Mouse (Mus musculus): ENCODE results near the gene Fbxo45.
A peak's percentile ranks its signal among the peaks of the same experiment; 100 is the strongest.
"Not testable (repeated sequence)": the region's sequence is repeated elsewhere in the genome, so short reads cannot be mapped to it uniquely, and the experiment has no call there.

Gene Fbxo45

DNA sequence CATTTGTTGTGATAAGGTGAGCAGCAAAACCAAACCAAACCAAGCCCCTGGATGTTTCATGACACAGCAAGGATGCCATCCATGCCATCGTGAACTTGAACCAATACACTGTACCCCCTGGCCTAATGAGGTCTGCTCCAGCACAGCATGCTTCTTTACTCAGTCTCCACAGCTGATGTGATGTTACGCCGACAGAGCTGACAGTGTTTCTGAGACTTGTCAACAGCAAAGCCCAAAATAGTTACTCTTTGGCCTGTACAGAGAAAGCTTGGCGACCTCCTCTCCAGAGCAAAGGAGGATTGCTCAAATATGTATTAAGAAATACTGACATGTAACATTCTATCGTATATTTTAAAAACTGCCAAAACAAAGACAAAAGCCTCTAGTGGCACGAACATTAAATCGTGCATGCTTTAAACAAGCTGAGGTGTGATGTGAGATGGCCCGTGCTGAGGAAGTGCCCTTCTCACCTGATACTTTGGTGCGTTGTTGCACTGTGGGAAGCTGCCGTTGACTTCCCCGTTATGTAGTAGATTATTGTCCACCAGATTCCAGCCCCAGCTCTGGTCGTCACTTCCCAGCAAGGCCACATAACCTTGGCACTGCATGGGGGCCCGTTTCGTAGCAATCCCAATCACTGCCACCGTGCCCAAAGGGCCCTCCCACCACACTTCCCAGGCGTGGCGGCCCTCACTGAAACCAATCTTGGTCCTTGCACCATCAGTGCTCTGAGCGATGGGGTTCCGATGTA, 8.9 kb downstream of the Fbxo45 start:
- Histone ChIP-seq H3K36me3 (ENCODE audit: control insufficient read depth, insufficient read depth, low read length, poor library complexity, severe bottlenecking) (no peaks in the 10 kb centered on the region), H3K27me3 (ENCODE audit: control insufficient read depth, insufficient read depth, low read length, poor library complexity, severe bottlenecking) (no peaks in the 10 kb centered on the region)
- no peak for DNase-seq (ENCODE audit: low read depth, low spot score)

DNA sequence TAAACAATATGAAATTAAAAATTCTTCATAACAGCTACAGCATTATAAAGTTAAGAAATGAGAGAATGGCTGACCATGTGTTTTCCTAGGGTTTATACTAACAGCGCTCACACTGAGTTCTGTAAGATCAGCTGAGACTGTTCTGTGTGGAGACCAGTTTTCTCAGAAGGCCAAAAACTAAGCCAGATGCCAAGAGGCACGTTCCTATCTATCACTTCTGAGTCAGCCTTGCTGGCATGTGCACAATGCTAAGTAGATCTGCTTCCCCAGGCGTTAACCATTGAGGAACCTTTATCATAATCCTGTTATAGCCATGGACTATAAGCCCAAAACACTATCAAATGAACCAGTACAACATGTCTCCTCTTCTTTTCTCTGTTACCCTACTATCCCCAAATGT, 14.9 kb downstream of the Fbxo45 start:
- H3K36me3 ChIP-seq (ENCODE audit: control insufficient read depth, insufficient read depth, low read length, poor library complexity, severe bottlenecking); DNase-seq (ENCODE audit: low read depth, low spot score); H3K27me3 ChIP-seq (ENCODE audit: control insufficient read depth, insufficient read depth, low read length, poor library complexity, severe bottlenecking): not testable (repeated sequence)

GRCm38 (mm10) chr16:32222399-32222798, 24.6 kb downstream of the Fbxo45 start:
- H3K36me3 ChIP-seq (ENCODE audit: control insufficient read depth, insufficient read depth, low read length, poor library complexity, severe bottlenecking): no peaks in the 10 kb centered on the region
- no peaks in the 10 kb centered on the region for H3K27me3 ChIP-seq (ENCODE audit: control insufficient read depth, insufficient read depth, low read length, poor library complexity, severe bottlenecking)
- peak; percentile 15 for DNase-seq (ENCODE audit: low read depth, low spot score)

GRCm38 (mm10) chr16:32221803-32222202, 25.2 kb downstream of the Fbxo45 start:
- H3K27me3 ChIP-seq (ENCODE audit: control insufficient read depth, insufficient read depth, low read length, poor library complexity, severe bottlenecking): no peaks in the 10 kb centered on the region
- no peak for DNase-seq (ENCODE audit: low read depth, low spot score)
- no peaks in the 10 kb centered on the region for H3K36me3 ChIP-seq (ENCODE audit: control insufficient read depth, insufficient read depth, low read length, poor library complexity, severe bottlenecking)

- no peak for DNase-seq (ENCODE audit: low read depth, low spot score)
- no peaks in the 10 kb centered on the region for H3K36me3 ChIP-seq (ENCODE audit: control insufficient read depth, insufficient read depth, low read length, poor library complexity, severe bottlenecking)
- H3K27me3 ChIP-seq (ENCODE audit: control insufficient read depth, insufficient read depth, low read length, poor library complexity, severe bottlenecking): no peaks in the 10 kb centered on the region
Measured at GRCm38 (mm10) chr16:32214804-32215576, 32.0 kb downstream of the Fbxo45 start.

GRCm38 (mm10) chr16:32214156-32214555, 32.8 kb downstream of the Fbxo45 start:
- Histone ChIP-seq H3K27me3 (ENCODE audit: control insufficient read depth, insufficient read depth, low read length, poor library complexity, severe bottlenecking) (no peaks in the 10 kb centered on the region), H3K36me3 (ENCODE audit: control insufficient read depth, insufficient read depth, low read length, poor library complexity, severe bottlenecking) (no peaks in the 10 kb centered on the region)
- no peak for DNase-seq (ENCODE audit: low read depth, low spot score)

DNA sequence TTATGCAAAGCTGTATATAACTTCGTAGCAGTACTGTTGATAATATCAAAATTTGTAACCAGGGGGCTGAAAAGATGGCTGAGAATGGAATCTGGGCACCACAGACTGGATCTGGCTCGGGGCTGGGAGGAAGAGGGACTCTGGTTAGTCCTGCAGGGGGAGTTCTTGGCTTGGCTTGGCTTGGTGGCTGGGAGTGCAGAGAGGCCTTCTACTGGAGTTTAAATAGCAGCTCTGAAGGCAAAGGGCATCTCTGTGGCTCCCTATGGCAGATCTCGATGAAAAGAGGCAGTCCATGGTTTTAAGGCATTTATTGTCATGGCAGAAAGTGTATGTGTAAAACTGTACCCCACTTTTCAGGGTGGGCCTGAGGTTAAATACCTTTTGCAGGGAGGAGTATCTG, 42.1 kb downstream of the Fbxo45 start:
- no peaks in the 10 kb centered on the region for H3K36me3 ChIP-seq (ENCODE audit: control insufficient read depth, insufficient read depth, low read length, poor library complexity, severe bottlenecking)
- DNase-seq (ENCODE audit: low read depth, low spot score): no peak
- no peaks in the 10 kb centered on the region for H3K27me3 ChIP-seq (ENCODE audit: control insufficient read depth, insufficient read depth, low read length, poor library complexity, severe bottlenecking)

- peak; percentile 96 for DNase-seq (ENCODE audit: low read depth, low spot score)
- Histone ChIP-seq H3K27me3 (ENCODE audit: control insufficient read depth, insufficient read depth, low read length, poor library complexity, severe bottlenecking) (no peaks in the 10 kb centered on the region), H3K36me3 (ENCODE audit: control insufficient read depth, insufficient read depth, low read length, poor library complexity, severe bottlenecking) (no peaks in the 10 kb centered on the region)
Measured at GRCm38 (mm10) chr16:32202681-32203080, 44.3 kb downstream of the Fbxo45 start.

DNA sequence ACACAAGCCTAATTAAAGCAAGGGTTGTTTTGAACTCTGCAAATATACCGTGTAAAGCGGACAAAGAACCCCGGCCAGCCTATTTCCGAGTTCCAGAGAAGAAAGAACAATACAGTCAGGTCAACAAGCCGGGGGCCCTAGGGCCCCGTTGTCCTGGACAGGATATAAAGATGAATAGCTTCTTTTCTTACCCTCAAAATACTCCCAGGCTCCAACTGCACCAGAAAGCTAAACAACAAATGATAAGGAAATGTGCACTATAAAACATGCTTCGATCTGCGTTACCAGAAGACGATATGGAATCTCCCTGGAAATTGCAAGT, 46.0 kb downstream of the Fbxo45 start:
- DNase-seq (ENCODE audit: low read depth, low spot score): no peak
- H3K27me3 ChIP-seq (ENCODE audit: control insufficient read depth, insufficient read depth, low read length, poor library complexity, severe bottlenecking): no peaks in the 10 kb centered on the region
- no peaks in the 10 kb centered on the region for H3K36me3 ChIP-seq (ENCODE audit: control insufficient read depth, insufficient read depth, low read length, poor library complexity, severe bottlenecking)

DNA sequence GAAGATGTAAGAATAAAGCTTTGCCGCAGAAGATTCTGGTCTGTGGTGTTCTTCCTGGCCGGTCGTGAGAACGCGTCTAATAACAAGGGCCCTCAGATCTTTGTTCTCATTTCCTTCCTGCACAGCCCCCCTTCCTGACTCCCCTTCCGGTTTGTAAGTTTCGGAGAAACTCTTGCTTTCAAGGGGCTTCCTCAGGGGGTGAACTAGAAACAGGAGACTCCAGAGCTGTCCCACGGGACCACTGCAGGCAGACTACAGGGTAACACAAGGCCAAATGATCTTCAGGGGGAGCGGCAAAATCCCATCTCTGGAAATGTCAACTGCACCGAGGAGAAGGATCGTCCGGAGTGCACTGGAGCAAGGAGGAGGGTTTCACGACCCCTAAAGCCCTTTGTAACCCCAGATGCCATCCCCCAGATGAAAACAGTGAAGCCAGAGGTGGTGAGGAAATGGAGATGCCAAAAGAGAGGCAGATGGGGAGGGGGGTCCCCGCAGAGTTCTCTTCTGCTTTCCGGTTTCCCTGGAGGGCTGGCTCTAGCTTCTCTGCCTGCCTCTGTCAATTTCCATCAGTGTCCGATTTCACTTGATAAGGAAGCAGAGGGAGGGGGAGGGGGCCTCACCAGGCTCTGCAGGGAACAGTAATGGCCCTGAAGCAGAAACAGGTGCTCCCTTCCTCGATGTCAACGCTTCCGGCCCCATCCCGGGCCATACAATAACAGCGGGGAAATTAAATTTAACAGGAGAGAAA, 46.5 kb downstream of the Fbxo45 start:
- H3K27me3 ChIP-seq (ENCODE audit: control insufficient read depth, insufficient read depth, low read length, poor library complexity, severe bottlenecking): no peaks in the 10 kb centered on the region
- no peaks in the 10 kb centered on the region for H3K36me3 ChIP-seq (ENCODE audit: control insufficient read depth, insufficient read depth, low read length, poor library complexity, severe bottlenecking)
- DNase-seq (ENCODE audit: low read depth, low spot score): peak; percentile 67

GRCm38 (mm10) chr16:32190011-32190441, 56.9 kb downstream of the Fbxo45 start:
- peak; percentile 82 for DNase-seq (ENCODE audit: low read depth, low spot score)
- Histone ChIP-seq H3K36me3 (ENCODE audit: control insufficient read depth, insufficient read depth, low read length, poor library complexity, severe bottlenecking) (no peaks in the 10 kb centered on the region), H3K27me3 (ENCODE audit: control insufficient read depth, insufficient read depth, low read length, poor library complexity, severe bottlenecking) (no peaks in the 10 kb centered on the region)

DNA sequence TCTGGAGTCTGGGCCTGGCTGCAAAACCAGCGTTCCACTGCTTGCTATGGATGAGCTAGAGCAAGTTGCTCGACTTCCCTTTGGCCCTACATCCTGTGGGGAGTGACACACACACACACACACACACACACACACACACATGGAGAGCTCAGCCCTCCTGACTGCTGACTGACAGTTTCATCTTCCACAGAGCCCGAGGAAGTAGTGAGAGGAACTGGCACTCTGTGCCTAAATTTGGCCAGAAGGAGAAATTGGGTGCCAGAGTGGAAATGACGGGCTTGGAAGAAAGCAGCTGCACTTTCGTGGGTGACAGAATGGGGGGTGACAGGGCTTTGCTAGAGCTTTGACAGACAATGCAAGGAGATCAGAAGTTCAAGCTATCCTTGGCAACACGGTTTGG, 57.8 kb downstream of the Fbxo45 start:
- H3K27me3 ChIP-seq (ENCODE audit: control insufficient read depth, insufficient read depth, low read length, poor library complexity, severe bottlenecking): no peaks in the 10 kb centered on the region
- peak; percentile 47 for DNase-seq (ENCODE audit: low read depth, low spot score)
- no peaks in the 10 kb centered on the region for H3K36me3 ChIP-seq (ENCODE audit: control insufficient read depth, insufficient read depth, low read length, poor library complexity, severe bottlenecking)

GRCm38 (mm10) chr16:32186056-32186455, 60.9 kb downstream of the Fbxo45 start:
- Histone ChIP-seq H3K27me3 (ENCODE audit: control insufficient read depth, insufficient read depth, low read length, poor library complexity, severe bottlenecking) (no peaks in the 10 kb centered on the region), H3K36me3 (ENCODE audit: control insufficient read depth, insufficient read depth, low read length, poor library complexity, severe bottlenecking) (no peaks in the 10 kb centered on the region)
- DNase-seq (ENCODE audit: low read depth, low spot score): no peak

Data from splenic B cell, adult 2 months (primary cell).